Mouse (Mus musculus) retina, postnatal 1 day (tissue): ENCODE data around the gene Foxk1.

ENCODE experiments used
- DNase-seq: peaks from one replicate; pipeline ENCODE4 v3.0.0-alpha.2; 2012

Foxk1 gene

DNA sequence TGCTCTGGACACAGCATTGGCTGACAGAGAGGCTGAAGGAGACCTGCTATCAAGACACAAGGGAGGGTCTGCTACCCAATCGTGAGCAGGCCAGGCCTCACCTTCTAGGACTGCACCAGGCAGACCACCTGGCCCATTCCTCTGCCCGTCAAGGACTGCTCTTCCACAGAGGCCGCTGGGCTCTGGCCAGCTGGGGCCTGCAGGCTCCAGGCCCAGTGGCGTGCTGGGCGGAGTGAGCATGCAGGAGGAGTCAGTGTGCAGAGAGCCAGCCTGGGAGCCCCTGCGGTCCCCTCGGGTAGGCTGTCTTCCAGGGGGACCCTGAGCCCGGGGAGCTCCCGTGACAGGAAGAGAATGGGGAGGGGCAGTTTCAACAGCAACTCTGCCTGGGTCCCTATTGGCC lies 85.4 kb downstream of the Foxk1 start:
- DNase-seq: no peak

DNA sequence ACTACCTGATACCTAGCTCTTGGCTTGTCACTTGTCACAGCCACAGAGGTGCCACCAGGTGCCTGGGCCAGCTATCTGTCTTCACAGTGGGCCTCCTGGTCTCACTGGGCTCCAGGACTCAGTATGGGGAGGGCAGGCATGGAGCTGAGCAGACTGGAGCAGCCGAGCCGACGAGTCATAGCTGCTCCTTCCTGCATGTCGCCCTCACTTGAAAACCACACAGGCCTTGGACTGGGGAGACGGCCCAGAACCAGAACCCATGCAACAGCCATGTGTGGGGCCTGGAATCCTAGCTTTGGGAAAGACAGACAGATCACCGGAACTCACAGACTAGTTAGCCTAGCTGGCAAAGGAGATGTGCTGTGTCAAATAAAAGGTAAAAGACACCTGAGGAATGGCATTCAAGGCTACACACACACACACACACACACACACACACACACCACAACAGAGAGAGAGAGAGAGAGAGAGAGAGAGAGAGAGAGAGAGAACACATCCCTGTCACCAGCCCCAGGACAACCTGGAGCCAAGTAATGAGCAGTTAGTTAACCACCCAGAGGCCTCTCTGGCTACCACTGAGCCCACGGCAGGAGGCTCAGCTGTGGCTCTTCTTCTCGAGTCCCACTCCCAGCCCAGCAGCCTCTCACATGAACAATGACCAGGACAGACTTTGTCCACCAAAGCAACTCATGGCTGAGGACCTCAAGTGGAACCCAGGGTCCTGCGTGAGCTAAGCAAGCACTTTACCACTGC lies 88.8 kb downstream of the Foxk1 start:
- DNase-seq: no peak

DNA sequence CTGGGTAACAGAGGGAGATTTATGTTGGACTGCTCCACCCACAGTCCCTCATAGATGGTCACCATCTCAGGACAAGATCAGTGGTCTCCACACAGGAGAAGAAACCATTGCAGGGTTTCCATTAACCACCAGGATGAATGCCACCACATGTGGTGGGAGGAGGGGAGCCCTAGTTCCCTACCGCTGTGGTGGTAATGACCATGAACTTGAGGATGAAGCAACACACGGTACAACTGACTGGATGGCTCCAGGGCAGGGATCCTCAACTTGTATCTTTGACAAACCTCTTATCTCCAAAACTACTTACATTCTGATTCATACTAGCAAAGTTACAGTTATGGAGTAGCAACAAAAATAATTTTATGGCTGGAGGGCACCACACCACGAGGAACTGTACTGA lies 92.0 kb downstream of the Foxk1 start:
- no peak for DNase-seq

DNA sequence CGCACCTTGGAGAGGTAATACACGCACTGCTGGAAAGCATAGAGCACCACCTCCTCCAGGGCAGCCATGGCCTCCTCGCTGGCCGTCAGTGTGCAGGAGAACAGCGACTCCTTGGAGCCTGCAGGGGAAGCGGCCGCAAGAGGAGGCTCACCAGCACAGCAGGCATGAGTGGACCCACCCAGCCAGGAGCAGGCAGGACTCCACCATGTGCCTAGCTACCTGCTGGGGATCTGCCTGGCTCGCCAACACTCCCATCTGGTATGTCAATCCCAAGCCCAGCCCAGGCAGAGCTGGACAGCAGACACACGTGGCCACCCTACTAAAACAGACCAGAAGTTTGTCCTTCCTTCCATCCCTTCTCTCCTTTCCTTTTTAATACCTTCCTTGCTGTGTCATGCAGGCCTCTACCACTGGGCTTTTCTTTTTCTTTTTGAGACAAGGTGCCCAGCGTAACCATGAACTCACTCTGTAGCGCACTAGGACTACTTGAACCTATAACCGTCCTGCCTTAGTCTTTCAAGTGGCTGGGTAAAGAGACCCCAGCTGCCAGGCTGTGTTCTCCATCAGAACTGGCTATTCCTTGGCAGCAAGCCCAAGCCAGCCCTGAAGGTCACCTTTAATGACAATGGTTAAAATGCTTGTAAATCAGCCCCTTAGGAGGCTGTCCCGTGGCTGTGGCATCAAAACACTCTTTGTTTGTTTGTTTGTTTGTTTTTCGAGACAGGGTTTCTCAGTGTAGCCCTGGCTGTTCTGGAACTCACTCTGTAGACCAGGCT lies 94.2 kb downstream of the Foxk1 start:
- DNase-seq: no peak

DNA sequence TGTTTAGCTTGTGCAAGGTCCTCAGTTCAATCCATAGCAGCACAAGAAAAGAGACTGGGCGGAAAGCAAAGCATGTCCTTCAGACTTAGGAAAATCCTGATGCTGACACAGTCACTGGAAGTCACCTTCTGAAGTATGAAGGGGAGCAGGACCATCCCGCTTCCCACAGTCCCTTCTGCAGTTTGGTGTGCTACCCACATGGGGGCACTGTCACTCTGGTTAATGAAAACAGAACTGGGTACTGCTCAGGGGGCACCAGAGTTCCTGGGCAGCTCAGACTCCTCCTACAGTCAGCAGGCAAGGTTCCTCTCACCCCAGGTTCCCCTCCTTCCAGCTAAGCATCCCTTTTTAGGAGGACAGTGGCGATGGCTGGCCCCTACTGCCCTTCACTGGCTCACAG lies 97.7 kb downstream of the Foxk1 start:
- DNase-seq: peak; percentile 76

DNA sequence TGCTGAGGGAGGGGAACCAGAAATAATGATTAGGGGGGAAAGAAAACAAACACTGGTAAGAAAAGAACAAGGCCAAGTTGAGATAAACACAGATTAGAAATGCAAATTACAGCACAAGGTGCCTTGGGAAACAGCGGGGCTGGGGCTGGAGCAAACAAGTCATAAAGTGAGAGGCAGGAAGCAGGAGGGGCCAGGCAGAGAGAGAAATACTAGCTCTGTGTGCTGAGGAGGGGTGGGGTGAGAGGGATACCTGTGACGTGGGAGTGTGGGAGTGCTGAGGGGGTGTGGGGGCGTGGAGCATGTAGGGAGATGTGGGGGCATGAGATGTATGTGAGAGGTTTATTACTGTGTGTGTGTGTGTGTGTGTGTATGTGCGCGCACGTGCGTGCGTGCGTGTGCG lies 99.6 kb downstream of the Foxk1 start:
- no peak for DNase-seq

DNA sequence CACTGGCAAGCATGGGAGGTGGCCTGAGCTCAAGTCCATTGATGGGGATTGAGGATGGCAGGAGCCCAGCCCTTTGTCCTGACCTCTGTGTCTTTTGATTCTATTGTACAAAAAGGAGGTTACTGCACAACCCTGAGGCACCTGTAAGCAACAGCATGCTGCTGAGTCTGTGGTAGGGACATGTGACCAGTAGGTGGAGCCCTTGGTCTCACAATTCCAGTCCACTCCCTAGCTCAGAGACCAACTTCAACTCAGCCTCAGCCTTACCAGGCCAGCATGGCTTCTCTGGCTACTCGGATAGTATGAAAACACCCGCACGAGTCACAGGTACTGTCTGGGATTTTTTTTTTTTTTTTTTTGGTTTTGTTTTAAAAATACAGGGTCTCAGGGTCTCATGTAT lies 101.1 kb downstream of the Foxk1 start:
- DNase-seq: peak; percentile 93

DNA sequence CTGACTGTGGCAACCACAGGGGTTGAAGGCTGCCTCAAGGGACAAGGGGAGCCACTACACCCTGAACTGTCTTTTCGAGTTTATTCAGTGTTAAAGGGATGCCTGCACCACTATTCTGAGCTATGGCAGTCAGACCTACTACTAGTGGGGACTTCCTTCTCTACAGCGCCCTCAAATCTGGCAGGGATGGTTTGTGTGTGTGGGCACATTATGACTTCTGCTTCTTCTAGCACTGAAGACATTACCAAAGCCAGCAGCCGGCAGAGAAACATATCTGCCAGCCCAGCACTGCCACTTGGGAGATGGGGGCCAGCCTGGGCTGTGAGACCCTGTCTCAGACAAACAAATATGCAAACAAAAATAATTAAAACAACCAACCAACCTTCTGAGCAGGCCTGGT lies 102.9 kb downstream of the Foxk1 start:
- DNase-seq: no peak

DNA sequence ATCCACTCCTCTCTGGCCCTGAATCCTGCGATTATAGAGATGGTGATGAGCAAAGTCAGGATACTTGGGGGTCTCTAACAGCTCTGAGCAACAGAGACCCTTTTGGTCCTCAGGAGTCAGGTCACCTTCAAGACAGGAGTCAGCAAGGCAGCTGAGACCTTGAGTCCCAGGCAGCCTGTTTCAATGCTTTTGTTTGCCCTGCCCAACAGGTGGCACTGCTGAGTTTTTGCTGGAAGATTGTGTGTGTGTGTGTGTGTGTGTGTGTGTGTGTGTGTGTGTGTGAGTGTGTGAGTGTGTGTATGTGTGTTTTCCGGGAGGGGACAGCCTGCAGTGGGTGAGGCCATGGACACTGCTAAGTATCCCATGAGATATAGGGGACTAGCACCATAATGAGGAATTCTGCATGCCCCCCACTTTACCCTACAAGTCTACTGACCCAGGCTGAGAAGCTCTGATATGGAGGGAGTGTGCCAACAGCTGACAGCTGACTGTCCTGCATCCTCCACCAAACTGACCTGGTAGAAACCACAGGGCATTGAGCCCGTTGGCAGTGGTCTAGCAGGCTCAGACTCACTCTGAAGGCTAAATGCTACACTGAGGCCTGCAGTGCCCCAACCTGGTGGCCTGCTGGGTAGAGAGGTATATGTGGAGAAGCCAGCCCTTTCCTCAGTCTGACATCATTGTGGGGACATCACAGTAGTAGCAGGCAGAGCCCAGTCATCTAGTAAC lies 104.6 kb downstream of the Foxk1 start:
- DNase-seq: peak; percentile 36

DNA sequence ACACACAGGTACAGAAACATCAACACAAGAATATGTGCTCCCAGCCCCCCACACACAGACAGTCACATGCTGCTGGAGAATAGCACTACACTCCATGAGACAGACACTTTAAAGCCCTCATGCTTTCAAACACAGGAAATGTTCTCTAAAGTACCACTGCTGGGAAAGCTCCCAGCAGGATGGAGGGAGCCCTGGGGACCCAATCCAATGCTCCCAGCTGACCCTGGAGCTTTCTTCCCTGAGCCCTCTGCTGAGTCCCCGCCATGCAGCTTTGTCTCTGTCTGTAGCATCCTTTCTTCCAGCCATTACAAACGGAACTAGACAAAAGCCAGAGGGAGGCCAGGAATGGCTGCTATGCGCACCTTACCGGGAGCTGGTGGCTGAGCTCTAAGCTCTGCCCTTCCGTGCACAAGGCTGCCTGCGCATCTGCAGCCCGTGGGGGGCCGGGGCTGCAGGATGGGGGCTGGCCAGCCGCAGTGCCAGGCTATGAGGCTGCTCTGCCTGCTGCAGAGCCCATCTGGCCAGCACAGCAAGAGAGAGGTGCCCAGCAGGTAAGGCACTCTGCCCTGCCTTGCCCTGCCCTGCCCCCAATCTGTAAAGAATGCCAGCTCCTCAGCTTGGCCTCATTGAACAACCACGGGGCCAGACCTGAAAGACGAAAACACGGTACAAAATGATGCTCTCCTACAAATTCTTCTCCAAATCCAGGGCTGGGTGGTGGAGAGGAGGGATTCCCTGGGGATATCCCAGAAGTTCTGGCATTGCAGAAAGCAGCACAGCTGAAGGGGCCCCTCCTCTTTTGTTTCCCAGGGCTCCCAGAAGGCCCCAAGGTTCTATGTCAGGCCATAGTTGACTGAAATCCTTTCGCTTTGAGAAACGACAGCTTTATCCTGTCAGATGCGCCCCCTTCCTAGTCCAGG lies 108.1 kb downstream of the Foxk1 start:
- peak; percentile 38 for DNase-seq

DNA sequence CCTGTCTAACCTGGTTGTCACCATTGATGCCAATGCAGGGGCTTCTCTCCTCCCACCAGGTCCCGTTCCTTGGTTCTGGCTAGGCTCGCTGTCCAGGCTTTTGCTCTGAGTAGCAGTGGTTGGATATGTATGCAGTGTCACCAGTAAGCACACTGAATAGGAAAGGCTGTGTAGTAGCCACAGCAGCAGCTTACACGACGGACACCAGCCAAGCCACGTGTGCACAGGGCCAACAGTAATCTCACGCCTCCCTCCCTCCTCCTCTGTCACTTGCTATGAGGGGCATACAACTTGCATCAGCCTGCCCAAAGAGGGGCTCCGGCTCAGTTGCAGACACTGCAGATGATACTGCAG lies 108.7 kb downstream of the Foxk1 start:
- DNase-seq: no peak
